Mouse (Mus musculus) ES-E14 (cell line): ENCODE data around the gene Dnaja3. TPM values are rescaled to one million over a fixed set of nuclear protein-coding genes. Genes with fewer than 3 reads are reported as not detected.

ENCODE experiments used
- DNase-seq: peaks from one replicate; pipeline ENCODE4 v3.0.0-alpha.2; 2013; ENCODE audit warnings: low read depth, low spot score
- H3K27ac ChIP-seq: 2 replicates; pipeline ENCODE4 v1.5.1; 2012; ENCODE audit warnings: low read depth, mild to moderate bottlenecking, low read length, moderate library complexity, mixed read lengths; ENCODE audit not compliant: poor library complexity, insufficient read depth, severe bottlenecking
- H3K36me3 ChIP-seq: 2 replicates; pipeline ENCODE4 v1.6.1; 2012; ENCODE audit warnings: mild to moderate bottlenecking, low read length, moderate library complexity, mixed read lengths; ENCODE audit not compliant: control insufficient read depth, poor library complexity, insufficient read depth, severe bottlenecking
- H3K4me1 ChIP-seq, 2 experiments: fragments of 150-350 bp in 1 of 2; sonication (generic) in 1 of 2; 2 replicates each; pipeline ENCODE4 v1.6.1; 2012; ENCODE audit warnings: low read length in 2 of 2, mild to moderate bottlenecking in 1 of 2, mixed read lengths in 1 of 2; ENCODE audit not compliant: control insufficient read depth in 2 of 2, insufficient read depth in 2 of 2, poor library complexity in 1 of 2
- H3K4me3 ChIP-seq, 2 experiments: fragments of 150-350 bp in 1 of 2; sonication (generic) in 1 of 2; 2 replicates each; pipeline ENCODE4 v1.5.1; 2012; ENCODE audit warnings: low read length in 2 of 2, low read depth in 1 of 2, mild to moderate bottlenecking in 1 of 2, mixed read lengths in 1 of 2; ENCODE audit not compliant: insufficient read depth in 1 of 2, poor library complexity in 1 of 2, severe bottlenecking in 1 of 2
- H3K9ac ChIP-seq: 2 replicates; pipeline ENCODE4 v1.6.1; 2012; ENCODE audit warnings: low read depth, mild to moderate bottlenecking, low read length, mixed read lengths; ENCODE audit not compliant: poor library complexity, insufficient read depth, severe bottlenecking
- H3K9me3 ChIP-seq: fragments of 150-350 bp; sonication (generic); 2 replicates; pipeline ENCODE4 v1.6.1; 2012; ENCODE audit warnings: low read depth, mild to moderate bottlenecking, low read length; ENCODE audit not compliant: control insufficient read depth, insufficient read depth
- CHD2 ChIP-seq: IDR thresholded peaks from 2 replicates; pipeline ENCODE4 v1.6.1; 2014; ENCODE audit warnings: mild to moderate bottlenecking, low read depth, low read length, inconsistent platforms
- HCFC1 ChIP-seq: IDR thresholded peaks from 2 replicates; pipeline ENCODE4 v1.6.1; 2012; ENCODE audit warnings: low read length, inconsistent platforms, borderline replicate concordance; ENCODE audit not compliant: insufficient read depth
- MAFK ChIP-seq: IDR thresholded peaks from 2 replicates; pipeline ENCODE4 v1.6.1; 2014; ENCODE audit warnings: mild to moderate bottlenecking, low read depth, low read length, inconsistent platforms; ENCODE audit not compliant: insufficient read depth
- ZC3H11A ChIP-seq: IDR thresholded peaks from 2 replicates; pipeline ENCODE4 v1.6.1; 2012; ENCODE audit warnings: low read depth, mild to moderate bottlenecking, inconsistent platforms, low read length, borderline replicate concordance
- ZNF384 ChIP-seq: IDR thresholded peaks from 2 replicates; pipeline ENCODE4 v1.6.1; 2012; ENCODE audit warnings: low read depth, low read length, inconsistent platforms
- in situ Hi-C, 2 experiments: fragments of 600-800 bp; cut with MboI; formaldehyde crosslinking; loops; one replicate each; pipeline ENCODE4 v1.15.1; 2025; ENCODE audit warnings: low sequenced_read_pairs in 2 of 2, inconsistent platforms in 1 of 2; ENCODE audit not compliant: unreplicated experiment in 2 of 2
- total RNA-seq: library from RNA; depleted of rRNA; stranded (reverse); fragments of 300-350 nt; gene quantifications from 2 replicates; pipeline ENCODE4 v1.2.3, GENCODE M21; 2012

Gene Dnaja3
- total RNA-seq, 1 experiment: 53.2 TPM

GRCm38 (mm10) chr16:4725780-4726527, 86.2 kb downstream of the Dnaja3 start, which contains the start of gene Hmox2:
TSS of gene Hmox2 (plus strand) at chr16:4726361.
- peak; percentile 75 for DNase-seq
- H3K4me1 ChIP-seq: no peaks in the 10 kb centered on the region
- TF ChIP-seq ZC3H11A (no peak), HCFC1 (peak; percentile 55; the same call in 1 of the 2 replicates)
- H3K9ac ChIP-seq: peak within 1 kb of the TSS; percentile 85
- H3K9me3 ChIP-seq: no peaks in the 10 kb centered on the region
- no peak within 1 kb of the TSS for H3K27ac ChIP-seq
- in situ Hi-C loops: loop anchor here in 1 of 2 experiments (5.0 kb wide), 1 partner anchor 46 kb away; no protein-coding TSS in a partner anchor
- peak within 1 kb of the TSS; percentile 84 to 95 for H3K4me3 ChIP-seq
- H3K36me3 ChIP-seq: no peaks in the 10 kb centered on the region

GRCm38 (mm10) chr16:4726528-4727128, 86.8 kb downstream of the Dnaja3 start:
- in situ Hi-C loops: loop anchor here in 1 of 2 experiments (5.0 kb wide), 1 partner anchor 46 kb away; no protein-coding TSS in a partner anchor
- no peak for DNase-seq
- H3K4me3 ChIP-seq: peak overlapping the region; percentile 84 to 95
- H3K9me3 ChIP-seq: no peaks in the 10 kb centered on the region
- TF ChIP-seq CHD2: no peak
- no peak for TF ChIP-seq MAFK
- TF ChIP-seq ZC3H11A: no peak
- TF ChIP-seq ZNF384: no peak
- no peak; the same call in 1 of the 2 replicates for TF ChIP-seq HCFC1
- H3K27ac ChIP-seq: no peak overlapping the region
- no peaks in the 10 kb centered on the region for H3K4me1 ChIP-seq
- H3K9ac ChIP-seq: peak overlapping the region; percentile 85
- H3K36me3 ChIP-seq: no peaks in the 10 kb centered on the region

GRCm38 (mm10) chr16:4727526-4727925, 87.7 kb downstream of the Dnaja3 start:
- Histone ChIP-seq H3K36me3 (no peaks in the 10 kb centered on the region), H3K9ac (no peak overlapping the region), H3K4me3 (0 out of 4 replicates have a peak overlapping the region, but pooled peaks of 1 of the 2 experiments have one; percentile 95), H3K4me1 (no peaks in the 10 kb centered on the region), H3K9me3 (no peaks in the 10 kb centered on the region), H3K27ac (no peak overlapping the region)
- in situ Hi-C loops: loop anchor here in 1 of 2 experiments (5.0 kb wide), 1 partner anchor 45 kb away; no protein-coding TSS in a partner anchor
- TF ChIP-seq MAFK (no peak), HCFC1 (no peak), CHD2 (no peak), ZC3H11A (no peak)
- no peak for DNase-seq

- no peaks in the 10 kb centered on the region for H3K36me3 ChIP-seq
- H3K4me3 ChIP-seq: no peak overlapping the region
- no peaks in the 10 kb centered on the region for H3K9me3 ChIP-seq
- no peak overlapping the region for H3K9ac ChIP-seq
- no peak for DNase-seq
- H3K27ac ChIP-seq: no peak overlapping the region
- in situ Hi-C loops: loop anchor here in 1 of 2 experiments (5.0 kb wide), 1 partner anchor 44 kb away; no protein-coding TSS in a partner anchor
- TF ChIP-seq CHD2 (no peak), MAFK (no peak), ZC3H11A (no peak), ZNF384 (no peak), HCFC1 (no peak)
- H3K4me1 ChIP-seq: no peaks in the 10 kb centered on the region
Measured at GRCm38 (mm10) chr16:4727963-4728362, 88.2 kb downstream of the Dnaja3 start.
